Mouse (Mus musculus) heart, embryonic 12.5 days (tissue): Measurements from ENCODE around the gene Kcnh2. TPM values are rescaled to one million over a fixed set of nuclear protein-coding genes. Genes with fewer than 3 reads are reported as not detected.
"Not testable (repeated sequence)": the region's sequence is repeated elsewhere in the genome, so short reads cannot be mapped to it uniquely, and the experiment has no call there.

Source experiments
- ATAC-seq: fragments of 200-750 bp; cut with Nextera tagmentation; 2 replicates; pipeline ENCODE4 v1.8.0; 2017; ENCODE audit warnings: moderate TSS enrichment, moderate library complexity; ENCODE audit not compliant: insufficient number of reproducible peaks, low FRiP score
- H3K27ac ChIP-seq: fragments of 300-500 bp; sonication (generic); 2 replicates; pipeline ENCODE4 v1.5.1; 2016; ENCODE audit warnings: mild to moderate bottlenecking, moderate library complexity; ENCODE audit not compliant: poor library complexity, severe bottlenecking
- H3K27me3 ChIP-seq: fragments of 300-500 bp; sonication (generic); replicated peaks from 2 replicates; pipeline ENCODE4 v1.6.1; 2016; ENCODE audit warnings: mild to moderate bottlenecking, moderate library complexity
- H3K36me3 ChIP-seq: fragments of 300-500 bp; sonication (generic); 2 replicates; pipeline ENCODE4 v1.6.1; 2016; ENCODE audit warnings: mild to moderate bottlenecking, moderate library complexity
- H3K4me1 ChIP-seq: fragments of 300-500 bp; sonication (generic); replicated peaks from 2 replicates; pipeline ENCODE4 v1.6.1; 2016; ENCODE audit warnings: mild to moderate bottlenecking
- H3K4me2 ChIP-seq: fragments of 300-500 bp; sonication (generic); 2 replicates; pipeline ENCODE4 v1.6.1; 2016; ENCODE audit warnings: mild to moderate bottlenecking, moderate library complexity
- H3K4me3 ChIP-seq: fragments of 300-500 bp; sonication (generic); 2 replicates; pipeline ENCODE4 v1.5.1; 2016; ENCODE audit warnings: mild to moderate bottlenecking
- H3K9ac ChIP-seq: fragments of 300-500 bp; sonication (generic); 2 replicates; pipeline ENCODE4 v1.6.1; 2016; ENCODE audit warnings: mild to moderate bottlenecking, moderate library complexity
- H3K9me3 ChIP-seq: fragments of 300-500 bp; sonication (generic); replicated peaks from 2 replicates; pipeline ENCODE4 v1.6.1; 2016; ENCODE audit warnings: mild to moderate bottlenecking, moderate library complexity
- WGBS: fragments of 180-500 bp; shearing (Covaris S2); methylation state at CpG from one replicate; pipeline ENCODE4 v1.1.7; 2016; 5-methylcytosine and 5-hydroxymethylcytosine counted together
- polyA plus RNA-seq: library from polyadenylated mRNA; unstranded; fragments of >200 nt; fragmentation: Nextera tagmentation; extraction: Ambion mirVana; gene quantifications from 2 replicates; pipeline ENCODE4 v1.2.1, GENCODE M21; 2016

The Kcnh2 gene
- polyA plus RNA-seq = 38.2 and 40.5 TPM in 2 replicates

GRCm38 (mm10) chr5:24351278-24351677 lies at the start of gene Kcnh2:
TSS of gene Kcnh2 (minus strand) at chr5:24351604.
- Histone ChIP-seq H3K4me2 (peak within 1 kb of the TSS; percentile 91), H3K4me1 (peaks cover 74% of the 10 kb centered on the region), H3K9ac (peak within 1 kb of the TSS; percentile 97), H3K27ac (peak within 1 kb of the TSS; percentile 99), H3K9me3 (no peaks in the 10 kb centered on the region), H3K27me3 (no peaks in the 10 kb centered on the region), H3K4me3 (peak within 1 kb of the TSS; percentile 82), H3K36me3 (peaks cover 11% of the 10 kb centered on the region; the same call in 1 of the 2 replicates)
- ATAC-seq = 0 out of 2 replicates have a peak, but pooled peaks have one; percentile 0
- under 1% methylated on average over 40 of the region's 53 CpGs for WGBS

GRCm38 (mm10) chr5:24400362-24400761 lies 49.0 kb upstream of the Kcnh2 start:
- Histone ChIP-seq H3K27ac (no peak overlapping the region), H3K4me2 (no peak overlapping the region), H3K27me3 (no peaks in the 10 kb centered on the region), H3K9me3 (no peaks in the 10 kb centered on the region), H3K4me3 (no peak overlapping the region), H3K36me3 (peaks cover 55% of the 10 kb centered on the region), H3K4me1 (0 out of 2 replicates have a peak, but pooled peaks cover 10% of the 10 kb centered on the region), H3K9ac (no peak overlapping the region)
- WGBS = 89% methylated on average over 11 of the region's 11 CpGs
- no peak for ATAC-seq

- Histone ChIP-seq H3K4me2 (no peak overlapping the region), H3K9me3 (no peaks in the 10 kb centered on the region), H3K27ac (no peak overlapping the region), H3K27me3 (no peaks in the 10 kb centered on the region), H3K4me1 (peaks cover 13% of the 10 kb centered on the region; the same call in 1 of the 2 replicates), H3K36me3 (peaks cover 48% of the 10 kb centered on the region), H3K4me3 (no peak overlapping the region), H3K9ac (no peak overlapping the region)
- no peak for ATAC-seq
- 74% methylated on average over 10 of the region's 10 CpGs for whole genome bisulfite sequencing
These were observed 48.3 kb upstream of the Kcnh2 start for GRCm38 (mm10) chr5:24399686-24400085.

- not testable (repeated sequence) for H3K9me3 ChIP-seq, ATAC-seq, H3K4me3 ChIP-seq, H3K27ac ChIP-seq, H3K9ac ChIP-seq, H3K27me3 ChIP-seq, H3K4me2 ChIP-seq
- peaks cover 16% of the 10 kb centered on the region for H3K36me3 ChIP-seq
- H3K4me1 ChIP-seq = peaks cover 18% of the 10 kb centered on the region
- WGBS = 86% methylated on average over 6 of the region's 6 CpGs
These were observed 44.9 kb upstream of the Kcnh2 start for GRCm38 (mm10) chr5:24396254-24396653.

- H3K27me3 ChIP-seq = no peaks in the 10 kb centered on the region
- H3K4me2 ChIP-seq = peak overlapping the region; percentile 63
- peak overlapping the region; percentile 56 for H3K9ac ChIP-seq
- H3K9me3 ChIP-seq = no peaks in the 10 kb centered on the region
- peak overlapping the region; percentile 54 for H3K4me3 ChIP-seq
- 2% methylated on average over 36 of the region's 36 CpGs for WGBS
- H3K4me1 ChIP-seq = peaks cover 21% of the 10 kb centered on the region
- H3K27ac ChIP-seq = peak overlapping the region; percentile 79
- peak; percentile 96 for ATAC-seq
- peaks cover 2% of the 10 kb centered on the region; the same call in 1 of the 2 replicates for H3K36me3 ChIP-seq
These were observed 42.9 kb upstream of the Kcnh2 start for GRCm38 (mm10) chr5:24394165-24394894.

- peak within 1 kb of the TSS; percentile 54 for H3K4me3 ChIP-seq
- H3K9me3 ChIP-seq = no peaks in the 10 kb centered on the region
- peaks cover 2% of the 10 kb centered on the region; the same call in 1 of the 2 replicates for H3K36me3 ChIP-seq
- H3K4me2 ChIP-seq = peak within 1 kb of the TSS; percentile 63
- H3K27ac ChIP-seq = peak within 1 kb of the TSS; percentile 79
- no peak for ATAC-seq
- H3K27me3 ChIP-seq = no peaks in the 10 kb centered on the region
- H3K9ac ChIP-seq = peak within 1 kb of the TSS; percentile 56
- WGBS = 21% methylated on average over 7 of the region's 7 CpGs
- peaks cover 27% of the 10 kb centered on the region for H3K4me1 ChIP-seq
These were observed 42.1 kb upstream of the Kcnh2 start, which contains the start of gene Abcb8 for GRCm38 (mm10) chr5:24393392-24393997. TSS of gene Abcb8 (plus strand) at chr5:24393663.

- Histone ChIP-seq H3K27ac (no peak overlapping the region), H3K27me3 (no peaks in the 10 kb centered on the region), H3K36me3 (0 out of 2 replicates have a peak, but pooled peaks cover 2% of the 10 kb centered on the region), H3K4me1 (peaks cover 33% of the 10 kb centered on the region), H3K4me3 (no peak overlapping the region), H3K9ac (no peak overlapping the region), H3K4me2 (no peak overlapping the region), H3K9me3 (no peaks in the 10 kb centered on the region)
- 64% methylated on average over 7 of the region's 7 CpGs for WGBS
- no peak for ATAC-seq
These were observed 41.3 kb upstream of the Kcnh2 start for GRCm38 (mm10) chr5:24392724-24393123.

GRCm38 (mm10) chr5:24391864-24392263 lies 40.5 kb upstream of the Kcnh2 start, which contains the start of gene Atg9b:
TSS of gene Atg9b (minus strand) at chr5:24392143.
- no peak for ATAC-seq
- no peak within 1 kb of the TSS for H3K4me2 ChIP-seq
- no peak within 1 kb of the TSS for H3K27ac ChIP-seq
- H3K9ac ChIP-seq = no peak within 1 kb of the TSS
- peaks cover 3% of the 10 kb centered on the region; the same call in 1 of the 2 replicates for H3K27me3 ChIP-seq
- no peaks in the 10 kb centered on the region for H3K9me3 ChIP-seq
- peaks cover 41% of the 10 kb centered on the region for H3K4me1 ChIP-seq
- WGBS = 77% methylated on average over 7 of the region's 7 CpGs
- H3K4me3 ChIP-seq = no peak within 1 kb of the TSS
- 0 out of 2 replicates have a peak, but pooled peaks cover 2% of the 10 kb centered on the region for H3K36me3 ChIP-seq

GRCm38 (mm10) chr5:24389658-24390020 lies 38.2 kb upstream of the Kcnh2 start:
- Histone ChIP-seq H3K4me1 (peaks cover 48% of the 10 kb centered on the region), H3K27ac (no peak overlapping the region), H3K9me3 (no peaks in the 10 kb centered on the region), H3K9ac (no peak overlapping the region), H3K27me3 (peaks cover 18% of the 10 kb centered on the region), H3K36me3 (no peaks in the 10 kb centered on the region), H3K4me2 (no peak overlapping the region), H3K4me3 (no peak overlapping the region)
- no peak for ATAC-seq
- WGBS = 67% methylated on average over 4 of the region's 4 CpGs

- Histone ChIP-seq H3K4me2 (peak overlapping the region; percentile 89; the same call in 1 of the 2 replicates), H3K9ac (no peak overlapping the region), H3K27me3 (peaks cover 18% of the 10 kb centered on the region), H3K4me1 (peaks cover 52% of the 10 kb centered on the region), H3K4me3 (no peak overlapping the region), H3K36me3 (no peaks in the 10 kb centered on the region), H3K9me3 (no peaks in the 10 kb centered on the region), H3K27ac (no peak overlapping the region)
- no peak for ATAC-seq
- 48% methylated on average over 7 of the region's 7 CpGs for WGBS
These were observed 37.7 kb upstream of the Kcnh2 start for GRCm38 (mm10) chr5:24389011-24389657.
